Mouse (Mus musculus) natural killer cell, adult 2 months (primary cell): ENCODE results near the gene Sbno1.

Experiments used
- DNase-seq, 2 experiments: peaks; one replicate each; pipeline ENCODE4 v3.0.0; 2022; ENCODE audit warnings: low spot score in 2 of 2

The Sbno1 gene

GRCm38 (mm10) chr5:124337909-124338308 lies 87.9 kb downstream of the Sbno1 start:
- no peak for DNase-seq

GRCm38 (mm10) chr5:124337103-124337502 lies 88.7 kb downstream of the Sbno1 start:
- no peak for DNase-seq

- DNase-seq, result no peak
These were observed 91.4 kb downstream of the Sbno1 start for GRCm38 (mm10) chr5:124334392-124334791.

- peak; percentile 40 to 67 for DNase-seq
These were observed 95.7 kb downstream of the Sbno1 start for GRCm38 (mm10) chr5:124330086-124330485.

GRCm38 (mm10) chr5:124327510-124328364 lies 98.1 kb downstream of the Sbno1 start, which contains the start of the genes Mphosph9 and 2810006K23Rik:
Gene Mphosph9, minus strand, starts transcription at chr5:124327972.
Gene 2810006K23Rik, plus strand, starts transcription at chr5:124328089.
- peak; percentile 99 to 100 for DNase-seq

GRCm38 (mm10) chr5:124326829-124327228 lies 99.0 kb downstream of the Sbno1 start:
- DNase-seq, result no peak
